Mouse (Mus musculus) limb, embryonic 15.5 days (tissue): Measurements from ENCODE around the gene Gm9736. TPM values are rescaled to one million over a fixed set of nuclear protein-coding genes. Genes with fewer than 3 reads are reported as not detected.
"Not testable (repeated sequence)": the region's sequence is repeated elsewhere in the genome, so short reads cannot be mapped to it uniquely, and the experiment has no call there.

Experiments
- ATAC-seq: fragments of 200-750 bp; cut with Nextera tagmentation; 2 replicates; pipeline ENCODE4 v1.8.0; 2017; ENCODE audit warnings: low read depth, moderate TSS enrichment; ENCODE audit not compliant: insufficient number of reproducible peaks, low FRiP score, low TSS enrichment
- H3K27ac ChIP-seq: fragments of 300-500 bp; sonication (generic); 2 replicates; pipeline ENCODE4 v1.5.1; 2015; ENCODE audit warnings: moderate library complexity, mild to moderate bottlenecking, inconsistent platforms
- H3K27me3 ChIP-seq: fragments of 300-500 bp; sonication (generic); 2 replicates; pipeline ENCODE4 v1.6.1; 2015; ENCODE audit warnings: inconsistent platforms
- H3K36me3 ChIP-seq: fragments of 300-500 bp; sonication (generic); 2 replicates; pipeline ENCODE4 v1.6.1; 2015; ENCODE audit warnings: inconsistent platforms
- H3K4me1 ChIP-seq: fragments of 300-500 bp; sonication (generic); 2 replicates; pipeline ENCODE4 v1.6.1; 2015; ENCODE audit warnings: inconsistent platforms
- H3K4me2 ChIP-seq: fragments of 300-500 bp; sonication (generic); 2 replicates; pipeline ENCODE4 v1.6.1; 2015; ENCODE audit warnings: mild to moderate bottlenecking, inconsistent platforms
- H3K4me3 ChIP-seq: fragments of 300-500 bp; sonication (generic); 2 replicates; pipeline ENCODE4 v1.5.1; 2015; ENCODE audit warnings: mild to moderate bottlenecking, inconsistent platforms
- H3K9ac ChIP-seq: fragments of 300-500 bp; sonication (generic); 2 replicates; pipeline ENCODE4 v1.6.1; 2015; ENCODE audit warnings: inconsistent platforms
- H3K9me3 ChIP-seq: fragments of 300-500 bp; sonication (generic); 2 replicates; pipeline ENCODE4 v1.6.1; 2016; ENCODE audit warnings: inconsistent platforms
- WGBS: fragments of 180-500 bp; shearing (Covaris S2); methylation state at CpG from one replicate; pipeline ENCODE4 v1.1.7; 2015; 5-methylcytosine and 5-hydroxymethylcytosine counted together
- polyA plus RNA-seq: library from polyadenylated mRNA; unstranded; fragments of >200 nt; fragmentation: Nextera tagmentation; extraction: Ambion mirVana; gene quantifications from 2 replicates; pipeline ENCODE4 v1.2.1, GENCODE M21; 2015

Gene Gm9736
- polyA plus RNA-seq: not detected in 2 replicates

GRCm38 (mm10) chr10:77751254-77751653 lies at the start of gene Gm9736:
Gm9736 (minus strand) TSS chr10:77751354.
- not testable (repeated sequence) for H3K27me3 ChIP-seq, H3K4me1 ChIP-seq, H3K4me2 ChIP-seq, H3K9ac ChIP-seq, H3K9me3 ChIP-seq, H3K4me3 ChIP-seq, ATAC-seq, H3K27ac ChIP-seq, H3K36me3 ChIP-seq
- 50% methylated on average over 1 of the region's 1 CpGs for WGBS

GRCm38 (mm10) chr10:77798921-77799508 lies 47.9 kb upstream of the Gm9736 start, which contains the start of gene Gm19668:
Gm19668 (minus strand) TSS chr10:77799133.
- H3K4me1 ChIP-seq: no peaks in the 10 kb centered on the region
- ATAC-seq: no peak
- no peak within 1 kb of the TSS for H3K9ac ChIP-seq
- no peak within 1 kb of the TSS for H3K4me2 ChIP-seq
- no peak within 1 kb of the TSS for H3K27ac ChIP-seq
- H3K4me3 ChIP-seq: no peak within 1 kb of the TSS
- no peaks in the 10 kb centered on the region for H3K9me3 ChIP-seq
- 42% methylated on average over 8 of the region's 8 CpGs for WGBS
- no peaks in the 10 kb centered on the region for H3K27me3 ChIP-seq
- no peaks in the 10 kb centered on the region for H3K36me3 ChIP-seq

GRCm38 (mm10) chr10:77798164-77798920 lies 47.2 kb upstream of the Gm9736 start:
- not testable (repeated sequence) for H3K4me3 ChIP-seq, ATAC-seq, H3K9me3 ChIP-seq, H3K27ac ChIP-seq, H3K9ac ChIP-seq, H3K27me3 ChIP-seq, H3K36me3 ChIP-seq, H3K4me2 ChIP-seq, H3K4me1 ChIP-seq
- WGBS: 43% methylated on average over 3 of the region's 3 CpGs

- no peak overlapping the region for H3K4me2 ChIP-seq
- H3K27ac ChIP-seq: no peak overlapping the region
- H3K27me3 ChIP-seq: no peaks in the 10 kb centered on the region
- H3K4me1 ChIP-seq: no peaks in the 10 kb centered on the region
- no peak for ATAC-seq
- no peak overlapping the region for H3K4me3 ChIP-seq
- no peaks in the 10 kb centered on the region for H3K9me3 ChIP-seq
- WGBS: 19% methylated on average over 3 of the region's 3 CpGs
- no peaks in the 10 kb centered on the region for H3K36me3 ChIP-seq
- no peak overlapping the region for H3K9ac ChIP-seq
Measured at GRCm38 (mm10) chr10:77797677-77798076, 46.5 kb upstream of the Gm9736 start.

GRCm38 (mm10) chr10:77794976-77795375 lies 43.8 kb upstream of the Gm9736 start, which contains the start of gene Gm9639:
Gm9639 (minus strand) TSS chr10:77795076.
- Histone ChIP-seq H3K27ac (no peak within 1 kb of the TSS), H3K9ac (no peak within 1 kb of the TSS), H3K27me3 (no peaks in the 10 kb centered on the region), H3K4me1 (no peaks in the 10 kb centered on the region), H3K4me3 (no peak within 1 kb of the TSS), H3K9me3 (no peaks in the 10 kb centered on the region), H3K36me3 (no peaks in the 10 kb centered on the region), H3K4me2 (no peak within 1 kb of the TSS)
- 53% methylated on average over 2 of the region's 2 CpGs for WGBS
- no peak for ATAC-seq

GRCm38 (mm10) chr10:77788621-77789020 lies 37.5 kb upstream of the Gm9736 start:
- ATAC-seq: no peak
- 79% methylated on average over 2 of the region's 2 CpGs for WGBS

GRCm38 (mm10) chr10:77787876-77788275 lies 36.7 kb upstream of the Gm9736 start, which contains the start of gene Gm7137:
Gm7137 (minus strand) TSS chr10:77788200.
- H3K4me2 ChIP-seq, H3K27me3 ChIP-seq, H3K9ac ChIP-seq, H3K9me3 ChIP-seq, H3K4me1 ChIP-seq, H3K4me3 ChIP-seq, ATAC-seq, H3K27ac ChIP-seq, H3K36me3 ChIP-seq: not testable (repeated sequence)
- WGBS: 33% methylated on average over 1 of the region's 1 CpGs

More at GRCm38 (mm10) chr10:77788621-77789020, 37.5 kb upstream of the Gm9736 start:
- Histone ChIP-seq H3K4me2 (no peak overlapping the region), H3K4me1 (no peaks in the 10 kb centered on the region), H3K36me3 (no peaks in the 10 kb centered on the region), H3K27me3 (no peaks in the 10 kb centered on the region), H3K4me3 (no peak overlapping the region), H3K9me3 (no peaks in the 10 kb centered on the region), H3K27ac (no peak overlapping the region), H3K9ac (no peak overlapping the region)

- not testable (repeated sequence) for H3K4me2 ChIP-seq, H3K4me1 ChIP-seq, H3K4me3 ChIP-seq, H3K27me3 ChIP-seq, ATAC-seq, H3K9ac ChIP-seq, H3K36me3 ChIP-seq, H3K27ac ChIP-seq, H3K9me3 ChIP-seq
- WGBS: 95% methylated on average over 3 of the region's 3 CpGs
Measured at GRCm38 (mm10) chr10:77783396-77783795, 32.2 kb upstream of the Gm9736 start.

- 83% methylated on average over 1 of the region's 1 CpGs for WGBS
- H3K27ac ChIP-seq, H3K27me3 ChIP-seq, H3K36me3 ChIP-seq, H3K4me1 ChIP-seq, H3K9me3 ChIP-seq, H3K4me2 ChIP-seq, H3K9ac ChIP-seq, H3K4me3 ChIP-seq, ATAC-seq: not testable (repeated sequence)
Measured at GRCm38 (mm10) chr10:77782442-77782841, 31.3 kb upstream of the Gm9736 start, which contains the start of gene Gm3250. Gm3250 (minus strand) TSS chr10:77782542.

- H3K4me1 ChIP-seq, H3K9me3 ChIP-seq, H3K4me2 ChIP-seq, H3K27me3 ChIP-seq, ATAC-seq, H3K27ac ChIP-seq, H3K36me3 ChIP-seq, H3K4me3 ChIP-seq, H3K9ac ChIP-seq: not testable (repeated sequence)
- WGBS: 67% methylated on average over 1 of the region's 1 CpGs
Measured at GRCm38 (mm10) chr10:77776844-77777243, 25.7 kb upstream of the Gm9736 start, which contains the start of gene Gm7138. Gm7138 (minus strand) TSS chr10:77776944.

- not testable (repeated sequence) for H3K36me3 ChIP-seq, ATAC-seq, H3K27ac ChIP-seq, H3K27me3 ChIP-seq, H3K9me3 ChIP-seq, H3K4me1 ChIP-seq, H3K4me2 ChIP-seq, H3K4me3 ChIP-seq, H3K9ac ChIP-seq
- 76% methylated on average over 2 of the region's 3 CpGs for WGBS
Measured at GRCm38 (mm10) chr10:77772142-77772541, 21.0 kb upstream of the Gm9736 start.

GRCm38 (mm10) chr10:77771225-77771624 lies 20.1 kb upstream of the Gm9736 start, which contains the start of gene Gm3238:
Gm3238 (minus strand) TSS chr10:77771325.
- not testable (repeated sequence) for H3K4me2 ChIP-seq, ATAC-seq, H3K27me3 ChIP-seq, H3K27ac ChIP-seq, H3K4me3 ChIP-seq, H3K9me3 ChIP-seq, H3K4me1 ChIP-seq, H3K9ac ChIP-seq, H3K36me3 ChIP-seq
- 55% methylated on average over 1 of the region's 1 CpGs for WGBS
